Mouse (Mus musculus) G1E-ER4 (cell line): ENCODE measurements around the gene Meis1. TPM values are rescaled to one million over a fixed set of nuclear protein-coding genes. Genes with fewer than 3 reads are reported as not detected.

Source experiments
- GATA1 ChIP-seq: IDR thresholded peaks from one replicate; pipeline ENCODE4 v1.8.0; 2012; ENCODE audit warnings: low read length, inconsistent platforms
- polyA plus RNA-seq: library from polyadenylated mRNA; stranded (reverse); fragments of >175 nt; gene quantifications from 2 replicates; pipeline ENCODE4 v1.2.3, GENCODE M21; 2012

Gene Meis1
- polyA plus RNA-seq, 1 experiment: 4.1 TPM

DNA sequence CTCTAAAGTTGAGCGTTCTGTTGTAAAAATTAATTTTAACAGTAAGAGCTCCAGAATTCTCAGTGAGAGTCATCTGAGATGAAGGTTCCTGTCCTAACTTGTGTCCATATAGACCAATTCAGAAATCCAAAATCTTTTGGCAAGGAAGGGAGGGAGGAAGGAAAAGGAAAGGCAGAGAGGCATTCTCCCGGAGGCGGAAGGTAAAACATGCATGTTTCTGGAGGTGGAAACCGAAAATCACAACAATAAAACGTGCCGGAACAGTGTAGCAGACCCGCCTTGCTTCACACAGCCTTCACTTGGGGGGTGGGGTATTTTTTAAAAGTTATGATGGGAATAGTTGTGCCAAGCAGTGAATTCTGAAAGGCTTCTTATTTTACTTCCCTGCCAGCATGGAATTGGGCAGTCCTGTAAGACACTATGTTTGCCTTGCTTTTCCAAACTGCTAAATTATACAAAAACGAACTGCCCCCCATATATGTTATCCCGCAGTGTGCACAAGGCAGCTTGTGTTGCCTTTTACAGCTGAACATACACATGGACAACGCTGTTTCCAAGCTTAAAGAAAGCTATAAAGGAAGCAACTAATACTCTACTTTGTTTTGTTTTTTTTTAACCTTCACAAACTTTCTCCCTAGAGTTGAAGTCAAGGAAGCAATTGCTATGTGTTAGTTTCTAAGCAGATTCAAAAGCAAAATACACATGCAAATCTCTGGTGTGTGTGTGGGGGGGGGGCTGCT lies 2.1 kb downstream of the Meis1 start:
- TF ChIP-seq GATA1: no peak

DNA sequence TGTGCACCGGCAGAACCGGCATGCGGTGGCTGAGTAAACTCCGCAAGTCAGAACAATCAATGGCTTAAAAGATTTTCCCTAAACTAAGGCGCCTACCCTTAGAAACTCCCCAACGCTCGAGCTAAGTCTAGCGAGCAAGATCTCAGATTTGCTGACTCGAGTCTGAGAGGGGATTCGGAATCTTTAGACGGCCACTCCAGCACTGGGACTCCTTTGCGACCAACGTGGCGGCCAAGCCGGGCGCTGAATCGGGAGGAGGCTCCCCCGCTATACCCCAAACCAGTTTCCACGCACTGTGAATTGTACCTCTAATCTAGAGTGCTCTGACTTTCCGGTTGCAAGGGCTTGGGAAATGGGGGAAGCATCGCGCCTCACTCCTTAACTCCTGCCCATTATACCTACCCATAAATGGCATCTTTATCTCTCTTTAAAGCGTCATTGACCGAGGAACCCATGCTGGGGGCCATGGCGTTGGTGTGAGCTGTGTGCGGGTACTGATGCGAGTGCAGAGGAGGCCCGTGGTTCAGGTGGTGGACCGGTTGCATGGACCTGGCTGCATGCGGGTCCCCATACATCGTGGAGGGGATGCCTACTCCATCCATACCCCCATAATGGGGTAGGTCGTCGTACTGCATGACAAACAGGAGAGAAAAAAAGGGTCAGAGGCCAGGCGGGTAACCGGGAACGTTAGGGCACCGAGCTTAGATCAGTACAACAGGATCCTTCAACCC lies 2.9 kb downstream of the Meis1 start:
- TF ChIP-seq GATA1: no peak

DNA sequence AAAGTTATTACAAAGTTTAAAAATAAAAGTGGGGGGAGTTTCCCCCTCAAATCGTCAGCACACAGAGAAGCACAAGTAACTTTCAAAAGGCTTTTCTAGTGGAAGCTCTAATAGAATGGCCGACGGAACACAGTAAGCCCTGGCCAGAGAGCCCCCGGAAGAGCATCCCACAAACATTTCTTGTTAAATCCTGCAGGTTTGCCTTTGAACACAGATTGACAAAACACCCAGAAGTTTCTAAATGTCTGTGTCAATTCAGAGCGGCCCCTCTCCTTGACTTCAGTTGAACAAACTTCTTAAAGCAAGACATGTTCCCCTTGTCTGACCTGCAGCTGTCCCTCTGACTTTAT lies 3.4 kb downstream of the Meis1 start:
- TF ChIP-seq GATA1: no peak

DNA sequence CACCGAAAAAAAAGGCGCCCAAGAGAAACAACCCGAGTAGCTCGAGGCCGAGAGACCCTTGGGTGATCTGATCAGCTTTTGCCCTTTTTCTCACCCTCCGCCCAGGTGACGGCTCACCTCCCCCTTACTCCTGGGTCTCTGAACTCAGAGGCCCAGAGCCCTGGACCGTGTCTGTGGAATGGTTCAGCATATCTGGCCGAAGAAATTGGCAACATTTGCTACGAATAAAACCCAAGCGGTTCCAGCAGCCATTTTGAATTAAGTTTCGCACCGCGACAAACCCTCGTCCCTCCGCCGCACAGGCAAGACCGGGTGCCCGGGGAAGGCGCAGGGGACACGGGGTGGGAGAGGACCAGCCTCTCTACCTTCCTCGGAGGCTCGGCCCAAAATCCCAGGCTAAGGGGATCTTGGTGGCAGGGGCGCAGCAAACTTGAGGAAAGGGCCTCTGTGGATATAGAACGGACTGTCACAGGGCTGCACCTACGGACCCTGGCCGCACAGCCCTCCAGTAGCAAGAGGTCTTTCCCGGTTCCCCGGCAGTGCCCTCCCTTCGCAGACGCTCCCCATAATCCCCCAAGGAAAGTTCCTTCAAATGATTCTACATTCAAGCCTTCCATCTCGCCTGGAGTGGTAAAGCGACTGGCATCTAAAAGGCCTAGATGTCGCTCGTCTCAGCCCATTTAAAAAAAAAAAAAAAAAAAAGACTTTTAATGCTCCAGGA lies 4.2 kb downstream of the Meis1 start:
- no peak for TF ChIP-seq GATA1

DNA sequence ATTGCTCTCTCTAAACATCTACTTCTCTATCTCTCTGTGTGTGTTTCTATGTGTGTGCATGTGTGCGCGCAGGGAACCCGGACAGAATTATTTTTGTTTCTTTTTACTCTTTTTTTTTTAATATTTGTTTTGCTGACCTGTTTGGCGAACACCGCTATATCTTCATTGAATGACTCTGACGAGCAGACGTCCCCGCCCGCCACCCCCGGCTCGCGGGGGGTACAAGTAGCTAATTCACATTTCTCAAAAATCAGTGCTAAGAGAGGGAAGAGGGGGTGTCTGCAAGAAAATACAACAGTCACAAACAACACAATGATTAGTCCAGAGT lies 4.7 kb downstream of the Meis1 start:
- TF ChIP-seq GATA1: no peak

DNA sequence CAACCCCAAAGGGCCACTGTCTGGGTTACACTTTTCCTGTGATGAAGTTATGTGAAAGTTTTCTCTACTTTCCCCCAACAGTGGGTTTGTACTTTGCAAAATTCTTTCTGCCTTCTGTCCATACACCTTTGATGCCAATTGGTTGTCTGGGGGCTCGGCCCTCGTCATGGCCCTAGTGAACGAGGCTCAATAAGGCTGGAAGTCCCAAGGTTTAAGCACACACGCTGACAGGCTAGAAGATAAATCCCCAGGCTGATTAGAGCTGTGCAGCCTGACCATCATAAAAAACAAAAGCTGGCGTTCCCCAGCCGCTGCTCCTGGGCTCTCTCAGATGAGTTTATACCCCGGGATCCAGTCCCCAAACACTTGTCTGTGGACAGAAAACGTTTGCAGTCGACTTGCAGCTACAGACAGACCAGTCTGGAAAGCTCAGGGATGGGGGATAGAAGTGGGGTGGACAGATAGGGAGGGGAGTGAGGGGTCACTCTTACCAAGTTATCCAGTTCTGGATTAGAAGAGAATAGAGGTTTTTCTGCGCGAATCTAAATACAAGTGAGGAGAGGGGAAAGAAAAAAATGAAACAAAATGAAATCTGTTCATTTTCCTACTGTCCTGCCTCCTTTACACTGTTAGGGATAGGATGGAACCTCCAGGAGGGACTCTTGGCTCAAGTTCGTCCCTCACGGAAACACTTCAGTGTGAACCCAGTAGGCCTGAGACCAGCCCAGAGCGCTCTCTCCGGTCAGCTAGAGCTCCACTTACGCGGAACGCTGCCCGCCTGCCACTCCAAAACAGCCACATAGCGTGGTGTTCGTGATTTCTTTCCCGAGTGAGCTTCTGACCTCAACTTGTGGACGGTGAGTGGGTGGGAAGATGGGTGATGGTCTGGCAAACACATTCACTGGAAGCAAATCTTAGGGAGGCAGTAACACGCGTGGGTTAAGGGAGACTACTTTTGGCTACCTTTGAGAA lies 5.4 kb downstream of the Meis1 start:
- no peak for TF ChIP-seq GATA1

DNA sequence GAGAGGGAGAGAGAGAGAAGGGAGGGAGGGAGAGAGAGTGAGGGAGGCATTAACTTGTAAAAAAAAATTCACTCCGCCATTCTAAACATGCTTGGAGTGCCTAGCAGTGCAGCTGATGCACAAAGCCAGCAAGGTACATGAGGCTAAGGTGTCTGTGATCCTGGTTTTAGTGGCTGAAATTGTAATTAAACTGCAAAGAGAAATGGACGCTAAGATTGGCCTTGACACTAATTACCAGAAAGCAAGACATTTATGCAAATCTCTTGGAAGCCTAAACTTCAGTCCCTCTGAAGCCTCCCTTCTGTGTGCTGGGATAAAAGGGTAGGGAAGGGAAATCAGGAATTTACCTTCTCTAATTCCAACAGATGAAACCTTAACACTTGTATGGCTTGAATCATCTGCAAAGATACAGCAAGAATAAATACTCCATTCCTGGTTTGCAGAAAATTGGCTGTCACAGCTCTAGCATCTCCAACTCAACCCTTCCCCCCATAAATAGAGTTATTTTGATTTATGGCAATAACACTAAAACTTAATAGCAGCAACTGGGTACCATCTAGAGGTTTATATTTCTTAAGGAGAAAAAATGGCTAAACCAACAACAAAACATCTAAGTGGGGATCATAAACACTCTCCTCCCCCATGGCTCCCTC lies 6.2 kb downstream of the Meis1 start:
- TF ChIP-seq GATA1: no peak

DNA sequence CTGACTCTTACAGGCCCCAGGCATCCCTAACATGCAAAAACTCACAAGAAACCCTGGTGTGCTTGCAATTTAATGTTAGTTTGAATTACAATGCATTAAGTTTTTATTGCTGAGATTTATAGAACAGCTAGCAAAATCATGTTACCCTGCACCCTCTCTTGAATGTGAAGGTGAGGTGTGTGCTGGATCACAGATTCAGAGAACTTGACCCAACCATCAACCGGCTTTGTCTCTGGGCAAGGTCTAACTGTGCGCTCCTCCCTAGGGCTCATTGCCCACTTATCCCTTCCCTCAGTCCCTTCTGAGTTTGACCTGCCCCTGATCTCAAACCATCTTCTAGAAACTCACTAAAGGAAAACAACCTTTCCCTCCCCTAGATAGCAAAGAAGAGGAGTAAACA lies 6.8 kb downstream of the Meis1 start:
- no peak for TF ChIP-seq GATA1

DNA sequence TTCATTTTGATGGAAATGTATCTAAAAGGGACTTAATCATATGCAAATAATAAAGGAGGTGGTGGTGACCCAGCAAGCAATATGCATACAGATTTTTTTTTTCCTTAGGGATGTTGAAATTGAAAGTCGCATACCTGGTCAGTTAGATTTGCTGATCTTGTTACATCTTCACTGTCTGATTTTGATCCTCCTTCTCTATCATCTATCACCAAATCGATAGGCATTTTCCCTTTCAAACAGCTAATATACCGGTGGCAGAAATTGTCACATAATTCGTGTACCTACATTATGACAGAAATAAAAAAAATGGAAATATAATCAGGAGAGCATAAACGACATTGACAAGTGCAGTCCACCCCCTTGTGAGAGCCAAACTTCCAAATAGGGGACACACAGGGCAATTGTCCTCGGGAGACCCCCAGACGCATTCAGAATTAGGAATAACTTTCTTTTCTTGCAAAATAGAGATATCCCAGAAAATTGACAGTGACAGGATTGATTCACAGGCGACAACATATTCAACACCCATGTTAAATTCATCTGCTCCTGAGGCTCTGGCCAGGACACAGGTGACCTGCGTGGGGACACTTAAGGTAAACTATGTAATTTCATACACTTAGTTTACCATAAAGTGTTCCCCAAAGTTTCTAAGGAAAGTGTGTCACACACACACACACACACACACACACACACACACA lies 7.5 kb downstream of the Meis1 start:
- no peak for TF ChIP-seq GATA1

DNA sequence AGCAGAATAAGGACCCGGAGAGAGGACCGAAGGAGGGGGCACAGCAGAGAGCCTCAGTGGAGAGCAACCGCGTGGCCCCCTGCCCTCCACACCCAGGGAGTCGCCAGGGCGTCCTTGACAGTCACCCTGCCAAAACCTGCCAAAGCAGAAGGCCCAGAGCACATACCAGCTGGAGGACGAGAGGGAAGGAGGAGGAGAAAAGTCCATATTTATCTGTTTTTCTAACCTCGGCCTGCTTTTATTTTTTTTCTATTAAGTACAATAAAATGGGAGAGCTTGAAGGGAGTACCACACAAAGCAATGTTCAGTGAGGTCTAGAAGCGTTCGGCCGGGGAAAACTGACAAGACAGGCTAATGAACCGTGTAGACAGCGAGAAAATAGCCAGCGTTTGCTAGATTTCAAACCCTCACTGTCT lies 8.4 kb downstream of the Meis1 start:
- no peak for TF ChIP-seq GATA1

DNA sequence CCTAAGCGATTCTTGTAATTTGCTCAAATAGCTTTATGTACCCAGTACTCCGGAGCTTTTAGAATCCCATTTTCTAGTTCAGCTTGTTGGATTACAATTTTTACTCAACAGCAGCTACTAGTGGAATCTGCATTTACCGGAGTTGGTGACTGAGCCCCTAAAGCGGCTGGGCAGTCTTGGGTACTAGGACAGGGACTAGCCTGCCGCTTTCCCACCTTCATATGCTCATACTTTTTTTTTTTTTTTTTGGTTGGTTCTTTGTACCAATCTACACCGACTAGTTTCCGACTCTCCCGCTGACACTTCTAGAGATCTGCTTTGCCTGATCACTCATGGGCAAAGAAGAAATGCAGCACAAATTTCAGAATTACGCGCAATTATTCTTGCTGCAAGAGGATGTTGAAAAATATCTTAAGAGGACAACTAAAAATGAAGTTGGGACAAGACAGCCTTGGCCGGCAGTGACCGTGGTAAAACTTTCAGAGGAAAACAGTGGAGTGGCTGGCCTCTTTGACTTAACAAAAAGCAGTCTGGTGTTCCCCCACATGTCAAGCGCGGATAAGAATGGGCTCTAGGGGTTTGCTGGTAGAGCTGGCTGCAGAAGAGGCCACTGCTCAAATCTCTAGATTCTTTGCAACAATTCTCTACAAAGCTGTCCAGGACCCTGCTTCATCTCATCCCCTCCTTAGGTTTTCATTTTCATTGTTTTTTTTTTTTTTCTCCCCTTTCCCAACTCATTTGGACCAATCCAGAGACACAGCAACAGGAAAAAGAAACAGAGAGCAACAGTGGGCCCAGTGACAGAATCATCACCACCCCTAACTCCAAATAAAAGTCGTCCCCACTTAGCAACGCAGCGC lies 9.0 kb downstream of the Meis1 start:
- TF ChIP-seq GATA1: no peak

DNA sequence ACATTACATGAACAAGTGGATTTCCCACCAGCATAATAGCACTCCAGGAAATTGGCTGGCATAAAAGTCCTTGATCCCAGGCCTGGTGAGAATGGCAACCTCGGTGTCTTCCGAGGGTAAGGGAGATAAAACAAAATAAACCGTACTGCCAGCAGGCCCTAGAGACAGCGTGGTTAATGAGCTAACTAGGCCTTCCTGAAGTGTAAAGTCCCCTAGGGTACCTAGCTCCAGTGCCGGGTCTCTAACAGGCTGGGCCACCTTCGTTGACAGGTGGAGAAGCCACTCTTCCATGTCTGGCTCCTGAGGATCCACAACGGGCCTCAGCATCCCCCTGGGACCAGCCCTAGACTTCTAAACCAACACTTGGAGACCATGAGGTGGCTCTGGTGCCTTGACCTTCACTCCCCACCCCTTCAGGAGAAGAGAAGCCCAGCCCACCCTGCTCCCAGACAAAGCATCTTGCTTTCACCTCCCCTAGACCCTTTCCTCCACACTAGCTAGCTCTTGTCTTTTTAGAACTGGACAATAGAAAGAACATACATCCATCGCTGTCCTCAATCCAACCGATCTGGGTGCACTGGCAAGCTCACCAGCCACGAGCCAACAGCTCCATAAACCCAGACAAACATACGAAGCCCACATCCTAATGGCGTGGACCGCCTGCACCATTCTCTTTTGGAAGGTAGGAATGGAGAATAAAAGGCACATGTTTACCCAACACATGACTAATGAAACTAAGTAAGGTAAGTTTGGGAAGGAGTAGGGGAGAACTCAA lies 10.0 kb downstream of the Meis1 start:
- TF ChIP-seq GATA1: no peak
